In the genomic region with DNA sequence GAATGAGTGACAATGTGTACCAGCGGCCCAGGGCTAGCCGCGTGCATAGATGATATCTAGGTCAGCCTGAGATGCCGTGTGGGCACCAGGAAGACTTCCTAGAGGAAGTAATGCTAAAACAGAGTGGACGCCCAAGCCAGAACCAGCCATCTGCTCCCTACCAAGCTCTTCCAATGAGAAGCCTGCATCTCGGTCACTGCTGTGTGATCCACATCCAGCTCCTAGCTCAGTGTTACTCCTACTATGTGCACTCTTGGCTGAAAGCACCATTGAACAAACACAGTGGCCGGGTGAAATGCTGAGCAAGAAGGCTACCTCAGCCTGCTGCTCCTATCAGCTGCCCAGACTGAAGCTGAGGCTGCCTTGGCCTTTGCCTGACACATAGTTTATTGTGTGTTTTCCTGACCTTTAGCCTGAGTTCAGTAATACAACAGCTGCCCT, we compare ENCODE assay signal across 19 mouse cellular contexts. TPM values are rescaled to one million over a fixed set of nuclear protein-coding genes. Genes with fewer than 3 reads are reported as not detected.
DNase-seq lines count a peak whose midpoint lies in the region; ATAC-seq and TF ChIP-seq lines count a peak whose summit lies in the region.
"Had no signal": no experiment of that assay in that cellular context is flagged by ENCODE, and none has a peak within 500 bp of the region (broad histone marks: within the 10 kb centered on the region; RNA-seq: fewer than 3 reads in every experiment).

No protein-coding gene starts in this region.

- H3K27ac ChIP-seq in CH12.LX (ENCODE audit: insufficient read depth, low read depth), result no peak overlapping the region
- H3K27ac ChIP-seq in brown adipose tissue, adult 24 weeks (replicated peaks; ENCODE audit: low read depth, low read length), result peak overlapping the region; percentile 46; the same call in 1 of the 2 replicates
- H3K27ac ChIP-seq: forebrain, embryonic 12.5 days; heart, adult 2 months; hindbrain, embryonic 15.5 days; layer of hippocampus, adult 2 months; macrophage; midbrain, embryonic 15.5 days; neural tube, embryonic 12.5 days had no signal

- H3K9me3 ChIP-seq in CH12.LX (replicated peaks; ENCODE audit: low read length), result no peaks in the 10 kb centered on the region
- H3K9me3 ChIP-seq: forebrain, embryonic 12.5 days; G1E; hindbrain, embryonic 15.5 days; midbrain, embryonic 15.5 days; neural tube, embryonic 12.5 days had no signal

- in situ Hi-C loops in CH12.LX (cut with MboI; ENCODE audit: low pct_ligation_motif_present, low pct_unique_long_range_greater_than_20kb, low sequenced_read_pairs), result no loop called here

- TF ChIP-seq CTCF in CH12.LX (conservative IDR thresholded peaks at IDR 0.05 in 1 of 2, IDR thresholded peaks at IDR 0.05 in 1 of 2; ENCODE audit: low read depth in 2 of 2, low read length in 2 of 2), result no peak

- peak; percentile 39 for DNase-seq in cerebellum, adult 11 months
- no peak for DNase-seq in cerebellum, postnatal 10 days
- DNase-seq in CH12.LX (ENCODE audit: extremely low read depth), result no peak
- DNase-seq in large intestine, adult 2 months (ENCODE audit: low read depth, low spot score), result peak; percentile 42
- DNase-seq in heart, adult 8-10 months (ENCODE audit: low spot score), result no peak
- DNase-seq in lung, adult 18-20 months, result no peak
- DNase-seq: heart, adult 2 months; heart, postnatal 10 days; lung, adult 2 months; spleen, adult 18-20 months had no signal

- no peaks in the 10 kb centered on the region for H3K36me3 ChIP-seq in CH12.LX (replicated peaks in 1 of 2; ENCODE audit: control insufficient read depth in 1 of 2, insufficient read depth in 1 of 2, low read length in 1 of 2)
- H3K36me3 ChIP-seq: forebrain, embryonic 12.5 days; hindbrain, embryonic 15.5 days; midbrain, embryonic 15.5 days; neural tube, embryonic 12.5 days had no signal

- TF ChIP-seq POLR2A in CH12.LX (IDR thresholded peaks at IDR 0.05; ENCODE audit: low read depth, low read length), result no peak

- H3K79me2 ChIP-seq in CH12.LX (replicated peaks; ENCODE audit: control insufficient read depth, extremely low read depth, insufficient read depth, poor library complexity, severe bottlenecking), result no peaks in the 10 kb centered on the region

- TF ChIP-seq RAD21 in CH12.LX (IDR thresholded peaks at IDR 0.05; ENCODE audit: low read depth, low read length), result no peak

- ATAC-seq in activated CD4-positive, CD25-positive, alpha-beta regulatory T cell, adult 4 months, result no peak
- ATAC-seq: midbrain, embryonic 15.5 days had no signal

- TF ChIP-seq EP300 in CH12.LX (IDR thresholded peaks at IDR 0.05; ENCODE audit: low read length), result no peak

- H3K4me2 ChIP-seq in CH12.LX (ENCODE audit: insufficient read depth, low read depth, poor library complexity, severe bottlenecking), result no peak overlapping the region
- H3K4me2 ChIP-seq: forebrain, embryonic 12.5 days; hindbrain, embryonic 15.5 days; midbrain, embryonic 15.5 days; neural tube, embryonic 12.5 days had no signal

- H3K27me3 ChIP-seq in CH12.LX (replicated peaks), result no peaks in the 10 kb centered on the region
- H3K27me3 ChIP-seq: forebrain, embryonic 12.5 days; hindbrain, embryonic 15.5 days; midbrain, embryonic 15.5 days; neural tube, embryonic 12.5 days had no signal

- WGBS in large intestine, adult 2 months, result 44% methylated on average over 7 of the region's 7 CpGs

- no peak overlapping the region for H3K9ac ChIP-seq in CH12.LX (ENCODE audit: insufficient read depth, low read depth)
- H3K9ac ChIP-seq: forebrain, embryonic 12.5 days; hindbrain, embryonic 15.5 days; midbrain, embryonic 15.5 days; neural tube, embryonic 12.5 days had no signal

- dilution Hi-C loops in CH12.LX (cut with MboI; ENCODE audit: extremely low pct_ligation_motif_present, extremely low pct_unique_long_range_greater_than_20kb, low sequenced_read_pairs), result no loop called here

- peaks cover 7 to 19% of the 10 kb centered on the region in 2 experiments for H3K4me1 ChIP-seq in CH12.LX (ENCODE audit: control insufficient read depth in 1 of 2, insufficient read depth in 2 of 2)
- H3K4me1 ChIP-seq in brown adipose tissue, adult 24 weeks (ENCODE audit: control insufficient read depth, insufficient read depth, insufficient read length, low read length), result peaks cover 22% of the 10 kb centered on the region
- H3K4me1 ChIP-seq: forebrain, embryonic 12.5 days; hindbrain, embryonic 15.5 days; midbrain, embryonic 15.5 days; neural tube, embryonic 12.5 days had no signal

- no peak overlapping the region for H3K4me3 ChIP-seq in CH12.LX (replicated peaks in 1 of 3; ENCODE audit: low read depth in 2 of 3, low read length in 2 of 3, poor library complexity in 1 of 3)
- no peak overlapping the region for H3K4me3 ChIP-seq in brown adipose tissue, adult 24 weeks (ENCODE audit: insufficient read depth, low read depth, low read length)
- H3K4me3 ChIP-seq: forebrain, embryonic 12.5 days; heart, adult 2 months; hindbrain, embryonic 15.5 days; layer of hippocampus, adult 2 months; midbrain, embryonic 15.5 days; neural tube, embryonic 12.5 days had no signal

TF ChIP-seq in CH12.LX, 34 proteins besides CTCF, POLR2A, EP300 and RAD21:
- TF ChIP-seq SIN3A (IDR thresholded peaks at IDR 0.05; ENCODE audit: low read length) (no peak), MAX (IDR thresholded peaks at IDR 0.05; ENCODE audit: low read length) (no peak), HCFC1 (IDR thresholded peaks at IDR 0.05; ENCODE audit: low read depth, low read length) (no peak), ZKSCAN1 (IDR thresholded peaks at IDR 0.05; ENCODE audit: borderline replicate concordance, low read depth, low read length) (0 out of 2 replicates have a peak, but pooled peaks have one; percentile 21), USF2 (conservative IDR thresholded peaks at IDR 0.05; ENCODE audit: low read depth, low read length) (no peak)

RNA-seq across cellular contexts. Expression of a gene that starts 14.8 kb away (rescaled TPM):
- 18.9 and 21.0 TPM in 2 replicates for total RNA-seq in CH12.LX (2012; rRNA removed)
- total RNA-seq in CH12.LX (2014; rRNA removed), result 12.8 and 16.8 TPM in 2 replicates
- 16.1 and 17.4 TPM in 2 replicates for polyA plus RNA-seq in CH12.LX (2012; ENCODE audit: insufficient read length, low read depth)
- 38.8 and 47.3 TPM in 2 replicates for polyA plus RNA-seq in brown adipose tissue, adult 24 weeks (2012; ENCODE audit: insufficient read depth, insufficient read length, missing spikeins)
- 14.3 and 17.9 TPM in 2 replicates for polyA plus RNA-seq in large intestine, adult 2 months (2012; rRNA removed)
- 10 to 100 TPM; 62.5 to 79.4 (median 76.0) TPM for total RNA-seq in heart, adult 8-10 months (2022)
- 10 to 100 TPM; 62.3 to 71.4 TPM for polyA plus RNA-seq in activated CD4-positive, CD25-positive, alpha-beta regulatory T cell, adult 4 months (2017; shearing (Covaris generic))

RNA-seq across cellular contexts. Expression of a gene that starts 29.8 kb away (rescaled TPM):
- 0.47 and 0.55 TPM in 2 replicates for total RNA-seq in CH12.LX (2012; rRNA removed)
- total RNA-seq in CH12.LX (2014; rRNA removed), result 0.11 and 0.16 TPM in 2 replicates
- 0.15 and 0.20 TPM in 2 replicates for polyA plus RNA-seq in CH12.LX (2012; ENCODE audit: insufficient read length, low read depth)
- 0.44 TPM in 1 of 2 replicates, not detected in the other for polyA plus RNA-seq in brown adipose tissue, adult 24 weeks (2012; ENCODE audit: insufficient read depth, insufficient read length, missing spikeins)
- 2.3 and 2.5 TPM in 2 replicates for polyA plus RNA-seq in large intestine, adult 2 months (2012; rRNA removed)
- 1 to 10 TPM; 2.4 to 4.7 (median 3.3) TPM for total RNA-seq in heart, adult 8-10 months (2022)
- polyA plus RNA-seq in activated CD4-positive, CD25-positive, alpha-beta regulatory T cell, adult 4 months (2017; shearing (Covaris generic)), result not detected

Comparison
In these comparisons a context has a peak if more than half of its experiments do, and no peak if none do; other contexts are left out.
1. DNase-seq: peak in cerebellum, adult 11 months (single experiment) and large intestine, adult 2 months (single experiment); none in cerebellum, postnatal 10 days (0 of 2), CH12.LX (single experiment), heart, adult 8-10 months (single experiment) and lung, adult 18-20 months (0 of 2).